Comparison of ENCODE assay signal across 8 mouse cellular contexts in genomic region chr9:83382775-83383174, GRCm38 (mm10). TPM values are rescaled to one million over a fixed set of nuclear protein-coding genes. Genes with fewer than 3 reads are reported as not detected.
DNase-seq lines count a peak whose midpoint lies in the region; ATAC-seq and TF ChIP-seq lines count a peak whose summit lies in the region.

No protein-coding gene starts in this region.

- no peaks in the 10 kb centered on the region for H3K36me3 ChIP-seq in testis, adult 2 months (ENCODE audit: control insufficient read depth, insufficient read depth, low read length)
- H3K36me3 ChIP-seq in limb, embryonic 11.5 days (ENCODE audit: control insufficient read depth, insufficient read depth, low read length) = no peaks in the 10 kb centered on the region
- no peaks in the 10 kb centered on the region for H3K36me3 ChIP-seq in forebrain, embryonic 15.5 days

- no peak overlapping the region for H3K9ac ChIP-seq in limb, embryonic 11.5 days (ENCODE audit: low read length)
- H3K9ac ChIP-seq in forebrain, embryonic 15.5 days (replicated peaks) = no peak overlapping the region

- no peak for ATAC-seq in limb, embryonic 11.5 days (ENCODE audit: insufficient number of reproducible peaks, low FRiP score, low TSS enrichment, low read depth)
- ATAC-seq in monocyte, adult 5-6 weeks (replicated peaks; ENCODE audit: insufficient number of reproducible peaks, low FRiP score, low TSS enrichment, poor library complexity, severe bottlenecking) = no peak
- no peak for ATAC-seq in erythroblast, adult 5-6 weeks (replicated peaks; ENCODE audit: low FRiP score, poor library complexity, severe bottlenecking)
- ATAC-seq in forebrain, embryonic 15.5 days (replicated peaks) = no peak

- H3K27ac ChIP-seq in gastrocnemius, adult 2 months = no peak overlapping the region
- no peak overlapping the region for H3K27ac ChIP-seq in testis, adult 2 months (ENCODE audit: control insufficient read depth, insufficient read depth, low read depth, low read length)
- no peak overlapping the region for H3K27ac ChIP-seq in limb, embryonic 11.5 days (replicated peaks; ENCODE audit: low read depth, low read length)
- no peak overlapping the region for H3K27ac ChIP-seq in forebrain, embryonic 15.5 days (replicated peaks)

- no peaks in the 10 kb centered on the region for H3K27me3 ChIP-seq in testis, adult 2 months (ENCODE audit: control insufficient read depth, insufficient read depth, low read length)
- H3K27me3 ChIP-seq in limb, embryonic 11.5 days (ENCODE audit: control insufficient read depth, insufficient read depth, low read length) = no peaks in the 10 kb centered on the region
- no peaks in the 10 kb centered on the region for H3K27me3 ChIP-seq in forebrain, embryonic 15.5 days

- WGBS in limb, embryonic 11.5 days = 51% methylated on average over 3 of the region's 3 CpGs
- 51% methylated on average over 3 of the region's 3 CpGs for WGBS in forebrain, embryonic 15.5 days

- H3K9me3 ChIP-seq in limb, embryonic 11.5 days (ENCODE audit: control insufficient read depth, low read length) = no peaks in the 10 kb centered on the region
- H3K9me3 ChIP-seq in forebrain, embryonic 15.5 days = no peaks in the 10 kb centered on the region

- no peak for DNase-seq in gastrocnemius, adult 2 months
- DNase-seq in gastrocnemius, adult 18-20 months (ENCODE audit: low spot score) = no peak
- no peak for DNase-seq in testis, postnatal 14 days (ENCODE audit: low spot score)
- peak; percentile 53 for DNase-seq in limb, embryonic 11.5 days (ENCODE audit: low spot score)

- no peak for TF ChIP-seq POLR2A in testis, adult 2 months (IDR thresholded peaks at IDR 0.05; ENCODE audit: control insufficient read depth, low read depth, low read length)

- H3K4me2 ChIP-seq in limb, embryonic 11.5 days (ENCODE audit: low read depth, severe bottlenecking) = no peak overlapping the region
- H3K4me2 ChIP-seq in forebrain, embryonic 15.5 days (replicated peaks) = no peak overlapping the region

- TF ChIP-seq CTCF in gastrocnemius, adult 2 months (IDR thresholded peaks at IDR 0.05) = peak; percentile 56
- TF ChIP-seq CTCF in testis, adult 2 months (IDR thresholded peaks at IDR 0.05; ENCODE audit: control insufficient read depth, insufficient read depth, insufficient replicate concordance, low read depth, low read length) = peak; percentile 54; the same call in 1 of the 2 replicates

- intact Hi-C loops in gastrocnemius, adult 2 months (cut with DNase I) = no loop called here

- no peak overlapping the region for H3K4me3 ChIP-seq in gastrocnemius, adult 2 months
- no peak overlapping the region for H3K4me3 ChIP-seq in testis, adult 2 months (ENCODE audit: control insufficient read depth, low read depth, low read length)
- H3K4me3 ChIP-seq in limb, embryonic 11.5 days (ENCODE audit: low read depth, low read length) = no peak overlapping the region
- no peak overlapping the region for H3K4me3 ChIP-seq in forebrain, embryonic 15.5 days

- H3K4me1 ChIP-seq in testis, adult 2 months (ENCODE audit: control insufficient read depth, insufficient read depth, low read length) = no peaks in the 10 kb centered on the region
- H3K4me1 ChIP-seq in limb, embryonic 11.5 days (ENCODE audit: control insufficient read depth, insufficient read depth, low read length) = no peaks in the 10 kb centered on the region
- peaks cover 8% of the 10 kb centered on the region for H3K4me1 ChIP-seq in forebrain, embryonic 15.5 days

RNA-seq across cellular contexts. Expression of gene Lca5, which starts 58.2 kb away (rescaled TPM):
- 1 to 10 TPM; 1.4 to 3.0 TPM for total RNA-seq in gastrocnemius, adult 2 months (2021)
- total RNA-seq in gastrocnemius, adult 18-20 months (2021) = 1 to 10 TPM; 1.2 to 1.8 TPM
- polyA plus RNA-seq in testis, adult 2 months (2012; rRNA removed) = 5.1 and 6.0 TPM in 2 replicates
- polyA plus RNA-seq in limb, embryonic 11.5 days (2014; fragmentation: Nextera tagmentation; extraction: Ambion mirVana) = 24.1 and 28.4 TPM in 2 replicates
- 0.67 to 6.3 TPM (median 4.6 TPM) in 3 replicates for total RNA-seq in monocyte, adult 5-6 weeks (2017)
- total RNA-seq in erythroblast, adult 5-6 weeks (2015; ENCODE audit: low replicate concordance) = not detected in 2 replicates
- 0.09 TPM in 1 of 2 replicates, not detected in the other for total RNA-seq in erythroblast, adult 5-6 weeks (2017; ENCODE audit: low replicate concordance)
- polyA plus RNA-seq in forebrain, embryonic 15.5 days (2015; fragmentation: Nextera tagmentation; extraction: Ambion mirVana) = 22.2 and 22.7 TPM in 2 replicates
